Mouse (Mus musculus): Measurements from ENCODE around the gene Rab24.

Rab24 gene

GRCm38 (mm10) chr13:55321434-55322129 is at the start of gene Rab24:
Gene Rab24 (minus strand): TSS chr13:55321946.
- DNase-seq (ENCODE audit: low spot score in 2 of 2) = peak; percentile 76 to 84

DNA sequence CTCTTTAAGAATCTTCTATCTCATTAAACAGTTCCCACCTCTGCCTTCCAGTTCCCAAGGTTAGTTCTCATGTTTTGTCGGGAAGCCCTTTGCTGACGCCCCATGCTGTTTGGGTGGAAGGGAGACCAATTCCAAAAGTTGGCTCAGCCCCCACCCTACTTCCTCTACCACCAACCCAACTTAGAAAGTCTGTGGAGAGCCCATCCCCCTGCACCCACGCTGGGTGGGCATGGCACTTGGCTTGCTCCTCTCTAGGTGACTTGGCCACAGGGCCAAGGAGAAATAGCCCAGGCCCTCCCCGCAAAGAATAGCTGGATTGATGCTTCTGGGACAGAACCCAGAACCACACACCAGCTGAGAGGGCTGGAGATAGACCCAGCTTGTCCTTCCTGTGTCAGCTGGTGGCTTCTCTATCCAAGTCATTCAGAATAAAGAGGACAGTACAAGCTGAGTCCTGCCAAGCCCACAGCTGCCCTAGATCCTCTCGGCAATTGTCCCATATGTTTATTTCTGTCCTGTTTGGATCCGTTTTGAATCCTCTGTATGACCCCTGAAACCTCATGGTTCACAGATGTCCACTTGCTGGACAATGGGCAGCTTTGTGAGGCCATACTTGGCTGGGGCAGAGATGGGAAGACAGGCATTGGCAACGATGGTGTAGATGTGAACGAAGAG is 49.4 kb upstream of the Rab24 start:
- DNase-seq (ENCODE audit: low spot score in 2 of 2) = no peak

DNA sequence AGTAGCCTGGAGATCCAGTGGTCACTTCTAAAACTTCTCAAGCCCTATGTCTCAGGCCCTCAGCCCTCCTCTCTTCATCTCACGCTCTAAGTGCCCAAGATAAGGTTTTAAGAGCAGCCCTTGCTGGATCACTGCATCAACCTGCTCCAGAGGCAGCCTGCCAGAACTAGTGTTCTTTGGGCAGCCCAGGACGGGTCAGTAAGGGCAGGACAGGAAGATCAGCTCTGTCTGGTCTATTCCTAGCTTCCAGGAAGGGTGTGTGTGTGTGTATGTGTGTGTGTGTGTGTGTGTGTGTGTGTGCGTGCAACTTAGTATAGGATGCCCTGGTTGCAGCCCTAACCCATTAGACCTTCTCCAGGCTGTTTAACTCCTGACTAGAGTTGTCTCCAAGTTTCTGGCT is 48.5 kb upstream of the Rab24 start:
- DNase-seq (ENCODE audit: low spot score in 2 of 2) = no peak

GRCm38 (mm10) chr13:55369531-55370114 is 47.9 kb upstream of the Rab24 start, which contains the start of gene Rgs14:
Gene Rgs14 (plus strand): TSS chr13:55369732.
- peak; percentile 63 to 70 for DNase-seq (ENCODE audit: low spot score in 2 of 2)

GRCm38 (mm10) chr13:55368401-55368800 is 46.7 kb upstream of the Rab24 start:
- DNase-seq (ENCODE audit: low spot score in 2 of 2) = no peak

DNA sequence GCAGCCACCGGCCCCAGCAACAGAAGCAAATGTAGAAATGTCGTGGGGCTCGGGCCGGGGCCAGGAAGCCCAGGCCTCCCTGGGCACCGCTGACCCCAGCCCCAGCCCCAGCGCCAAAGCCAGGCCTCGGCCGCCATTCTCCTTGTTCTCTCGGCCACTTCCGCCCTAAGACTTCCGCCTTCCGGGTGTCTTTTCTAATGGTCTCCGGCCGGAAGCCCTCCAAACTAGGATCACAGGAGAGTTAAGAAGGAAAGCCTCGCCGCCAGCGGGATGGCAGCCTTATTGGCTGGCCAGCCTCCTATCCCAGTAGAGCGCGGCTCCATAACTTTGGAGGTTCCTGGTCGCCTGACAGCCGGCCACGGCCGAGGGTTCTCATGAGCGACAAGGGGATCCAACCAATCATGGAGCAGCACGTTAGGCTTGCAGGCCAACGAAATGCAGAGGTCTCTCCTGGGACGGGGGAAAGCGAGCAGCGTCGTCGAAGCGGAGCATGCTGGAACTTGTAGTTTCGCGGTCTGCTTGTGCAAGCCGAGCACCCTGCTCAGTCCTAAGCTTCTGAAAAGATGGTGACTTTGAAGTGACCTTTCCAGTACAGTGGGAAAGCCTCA is 40.8 kb upstream of the Rab24 start, which contains the start of gene Lman2:
Gene Lman2, minus strand, starts transcription at position 331 of the 608 bp plus-strand sequence.
- DNase-seq (ENCODE audit: low spot score in 2 of 2) = peak; percentile 93

- peak; percentile 11 to 20 for DNase-seq (ENCODE audit: low spot score in 2 of 2)
These were observed 40.3 kb upstream of the Rab24 start for GRCm38 (mm10) chr13:55361974-55362452.

GRCm38 (mm10) chr13:55361145-55361544 is 39.4 kb upstream of the Rab24 start:
- no peak for DNase-seq (ENCODE audit: low spot score in 2 of 2)

DNA sequence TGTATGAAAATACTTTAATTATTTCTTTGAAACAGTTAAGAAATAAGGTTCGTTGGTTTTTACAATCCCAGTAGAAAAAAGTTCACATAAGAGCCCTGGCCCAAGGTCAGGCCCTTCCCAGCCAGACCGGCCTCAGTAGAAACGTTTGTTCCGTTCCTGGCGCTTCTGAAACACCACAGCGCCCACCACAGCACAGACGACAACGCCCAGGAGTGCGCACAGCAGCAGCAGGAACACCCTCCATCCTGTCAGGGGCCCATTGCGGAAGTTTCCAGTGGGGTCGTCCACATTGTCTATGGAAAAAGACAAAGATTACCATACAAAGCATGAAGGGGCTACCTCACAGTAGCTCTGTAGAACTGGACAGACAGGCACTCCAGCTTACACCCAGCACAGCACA is 25.0 kb upstream of the Rab24 start:
- DNase-seq (ENCODE audit: low spot score in 2 of 2) = no peak

GRCm38 (mm10) chr13:55344286-55344685 is 22.5 kb upstream of the Rab24 start:
- DNase-seq (ENCODE audit: low spot score in 2 of 2) = no peak

GRCm38 (mm10) chr13:55342469-55342868 is 20.7 kb upstream of the Rab24 start:
- DNase-seq (ENCODE audit: low spot score in 2 of 2) = no peak

GRCm38 (mm10) chr13:55339259-55339658 is 17.5 kb upstream of the Rab24 start:
- no peak for DNase-seq (ENCODE audit: low spot score in 2 of 2)

DNA sequence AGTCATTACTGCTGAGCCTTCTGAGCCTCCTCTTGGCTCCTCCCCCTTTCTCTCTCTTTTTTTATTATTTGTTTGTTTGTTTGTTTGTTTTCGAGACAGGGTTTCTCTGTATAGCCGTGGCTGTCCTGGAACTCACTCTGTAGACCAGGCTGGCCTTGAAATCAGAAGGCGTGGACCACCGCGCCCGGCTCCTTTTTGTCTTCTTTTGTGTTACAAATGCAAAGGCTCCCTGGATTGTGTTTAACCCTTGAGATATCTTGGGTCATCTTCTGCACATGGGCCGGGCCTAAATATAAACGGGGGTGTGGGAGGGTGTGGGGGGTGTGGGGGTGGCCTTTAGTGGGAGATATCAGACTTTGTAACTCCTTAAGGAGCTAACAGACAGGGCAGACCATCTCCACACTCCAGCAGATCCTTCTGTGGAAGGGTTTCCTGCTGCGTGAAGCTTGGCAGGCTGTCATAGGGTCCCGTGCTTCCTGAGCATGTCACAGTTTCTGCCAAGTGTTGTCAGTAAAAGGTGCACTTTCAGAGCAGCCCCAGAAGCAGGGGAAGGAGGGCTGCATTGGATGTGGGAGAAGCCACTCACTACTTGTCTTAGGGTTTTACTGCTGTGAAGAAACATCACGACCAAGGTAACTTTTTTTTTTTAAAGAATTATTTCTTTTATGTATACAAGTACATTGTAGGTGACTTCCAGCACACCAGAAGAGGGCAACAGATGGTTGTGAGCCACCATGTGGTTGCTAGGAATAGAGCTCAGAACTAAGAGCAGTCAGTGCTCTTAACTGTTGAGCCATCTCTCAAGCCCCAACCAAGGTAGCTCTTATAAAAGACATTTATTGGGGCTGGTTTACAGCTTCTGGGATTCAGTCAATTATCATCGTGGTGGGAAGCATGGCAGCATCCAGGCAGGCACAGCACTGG is 16.6 kb upstream of the Rab24 start:
- DNase-seq (ENCODE audit: low spot score in 2 of 2) = no peak

- no peak for DNase-seq (ENCODE audit: low spot score in 2 of 2)
These were observed 15.7 kb upstream of the Rab24 start for GRCm38 (mm10) chr13:55337341-55337975.

DNA sequence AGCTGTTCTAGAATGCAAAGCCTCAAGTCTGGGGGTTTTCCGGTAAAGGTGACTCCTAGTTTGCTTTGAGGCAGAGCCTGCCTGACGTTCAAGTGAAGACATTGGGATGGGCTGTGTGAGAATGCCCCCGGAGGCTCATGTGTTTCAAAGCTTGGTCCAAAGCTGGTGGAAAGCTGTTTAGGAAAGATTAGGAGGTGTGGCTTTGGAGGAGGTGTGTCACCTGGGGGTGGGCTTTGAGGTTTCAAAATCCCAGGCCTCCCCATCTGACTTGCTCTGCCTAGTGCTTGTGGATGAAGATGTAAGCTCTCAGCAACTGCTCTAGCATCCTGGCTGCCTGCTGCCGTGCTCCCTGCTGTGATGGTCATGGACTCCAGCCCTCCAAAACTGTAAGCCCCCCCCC is 14.0 kb upstream of the Rab24 start:
- no peak for DNase-seq (ENCODE audit: low spot score in 2 of 2)

DNA sequence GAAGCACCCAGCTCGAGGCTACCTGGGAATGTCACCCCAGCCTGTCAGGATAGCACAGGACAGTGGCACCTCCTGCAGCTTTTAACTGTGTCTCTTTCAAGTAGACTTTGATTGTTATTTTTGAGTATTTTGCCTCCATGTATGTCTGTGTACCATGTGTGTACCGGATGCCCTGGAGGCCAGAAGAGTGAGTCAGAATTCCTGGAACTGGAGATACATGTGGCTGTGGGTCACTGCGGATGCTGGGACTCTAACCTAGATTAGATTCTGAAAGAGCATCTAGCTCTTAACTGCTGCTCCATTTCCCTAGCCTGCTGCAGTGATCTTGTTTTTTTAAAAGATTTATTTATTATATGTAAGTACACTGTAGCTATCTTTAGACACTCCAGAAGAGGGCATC is 10.6 kb upstream of the Rab24 start:
- no peak for DNase-seq (ENCODE audit: low spot score in 2 of 2)

DNA sequence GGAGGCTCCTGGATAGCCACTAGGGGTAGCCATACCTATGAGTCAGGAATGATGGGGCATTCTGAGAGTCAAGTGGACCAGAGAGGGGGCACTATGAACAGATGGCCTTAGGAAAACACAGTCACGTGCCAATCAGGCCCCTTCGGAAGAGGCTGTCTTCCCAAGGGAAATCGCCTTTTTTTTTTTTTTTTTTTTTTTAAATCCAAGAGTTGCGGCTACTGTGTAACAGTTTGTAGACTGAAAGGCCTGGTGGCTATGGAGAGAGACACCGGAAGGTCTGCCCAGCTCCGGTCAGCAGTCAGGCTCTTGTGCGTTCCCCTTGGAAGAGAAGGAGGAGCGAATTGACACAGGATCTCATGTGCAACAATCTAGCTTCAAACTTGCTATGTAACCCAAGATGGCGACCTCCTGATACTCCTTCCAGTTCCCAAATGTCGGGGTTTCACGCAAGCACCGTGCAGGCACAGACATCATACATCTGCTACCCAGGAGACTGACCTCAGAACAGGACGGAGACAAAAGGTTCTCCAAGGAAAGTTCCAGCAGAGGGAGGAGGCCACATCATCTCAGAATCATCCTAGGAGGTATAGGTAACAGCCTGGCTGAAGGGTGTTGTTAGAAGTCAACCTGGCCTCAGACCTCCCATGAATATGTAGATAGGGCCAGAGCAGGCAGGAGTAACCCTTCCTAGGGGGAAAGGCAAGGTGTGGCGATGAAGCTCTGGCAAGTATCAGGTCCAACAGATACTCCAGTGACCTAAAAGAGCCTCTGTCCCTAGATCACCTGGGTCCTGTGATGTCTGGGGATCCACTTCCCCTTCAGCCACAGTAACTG is 9.0 kb upstream of the Rab24 start:
- DNase-seq (ENCODE audit: low spot score in 2 of 2) = no peak

DNA sequence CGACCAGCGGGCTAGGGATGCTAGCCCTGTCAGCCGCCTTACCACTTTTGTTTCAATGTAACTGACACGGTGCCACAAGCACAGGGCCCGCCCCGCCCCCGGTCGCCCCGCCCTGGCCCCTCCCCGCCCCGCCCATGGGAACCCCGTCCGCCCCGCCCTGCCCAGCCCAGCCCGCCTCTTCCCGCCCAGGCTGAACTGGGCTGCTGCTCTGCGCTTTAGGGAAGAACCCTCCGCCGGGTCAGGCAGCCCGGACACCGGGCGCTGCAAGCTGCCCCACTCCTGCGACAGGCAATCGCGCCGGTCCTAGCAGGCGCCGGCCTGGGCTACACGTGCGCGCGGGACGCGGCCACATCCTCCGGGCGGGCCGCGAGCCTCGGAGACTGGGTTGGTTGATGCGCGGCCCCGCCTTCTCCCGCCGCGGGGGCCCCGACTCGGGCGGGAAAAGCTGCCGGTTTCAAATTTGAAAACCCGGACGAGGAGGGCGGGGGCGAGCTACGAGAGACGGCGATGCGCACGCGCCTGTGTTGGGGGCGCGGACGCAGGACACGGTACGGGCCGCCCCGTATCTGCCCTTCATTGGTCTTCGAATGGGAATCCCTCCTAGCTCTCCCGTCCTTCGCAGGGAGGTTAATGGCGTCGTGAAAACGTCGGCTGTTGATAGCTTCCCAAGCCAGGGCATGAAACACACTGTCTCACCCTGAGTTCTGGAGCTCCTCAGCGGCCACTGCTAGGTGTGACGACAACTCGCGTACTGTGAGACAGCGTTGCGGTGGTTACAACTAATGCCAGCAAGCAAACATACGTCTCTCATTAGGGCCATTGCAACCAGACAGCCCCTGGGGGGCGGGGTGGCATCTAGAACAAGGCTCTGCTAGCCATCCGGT is 8.2 kb upstream of the Rab24 start, which contains the start of gene Mxd3:
Gene Mxd3, minus strand, starts transcription at position 141 of the 884 bp plus-strand sequence.
- peak; percentile 77 to 84 for DNase-seq (ENCODE audit: low spot score in 2 of 2)
